Mouse (Mus musculus) left cerebral cortex, adult 2 months (tissue): ENCODE measurements at regions not wholly inside any gene's neighbourhood (a gene's known extent, or its start where the extent isn't known, plus 50 kb on each side); places are given as distances from the start of the nearest gene placed in this dataset.

Source experiments
- DNase-seq, 2 experiments: peaks; one replicate each; pipeline ENCODE4 v3.0.0; 2021 to 2022; ENCODE audit warnings: low spot score in 2 of 2, mixed read lengths in 1 of 2; ENCODE audit errors: extremely low spot score in 1 of 2
- H3K27ac ChIP-seq: fragments of 200-600 bp; 2 replicates; pipeline ENCODE4 v1.8.1; 2022
- H3K4me3 ChIP-seq: fragments of 200-600 bp; 2 replicates; pipeline ENCODE4 v1.8.1; 2022
- CTCF ChIP-seq: fragments of 200-600 bp; IDR thresholded peaks from 2 replicates; pipeline ENCODE4 v1.8.1; 2022; ENCODE audit warnings: antibody characterized with exemption, mild to moderate bottlenecking, moderate library complexity
- intact Hi-C: fragments of 180-260 bp; cut with DNase I; formaldehyde crosslinking; loops from one replicate; pipeline ENCODE4 v1.15.1; 2025

GRCm38 (mm10) chr10:37841842-37842241 is 703.1 kb upstream of the Marcks start:
- intact Hi-C loops = no loop called here
- DNase-seq = no peak
- no peak overlapping the region for H3K27ac ChIP-seq
- no peak for TF ChIP-seq CTCF
- no peak overlapping the region for H3K4me3 ChIP-seq

- Histone ChIP-seq H3K4me3 (no peak overlapping the region), H3K27ac (no peak overlapping the region)
- no peak for DNase-seq
- no peak for TF ChIP-seq CTCF
- intact Hi-C loops = no loop called here
Observed at GRCm38 (mm10) chr10:37837721-37838120, 699.0 kb upstream of the Marcks start.

GRCm38 (mm10) chr10:37813026-37813425 is 674.3 kb upstream of the Marcks start:
- no peak for TF ChIP-seq CTCF
- Histone ChIP-seq H3K27ac (no peak overlapping the region), H3K4me3 (no peak overlapping the region)
- intact Hi-C loops = no loop called here
- DNase-seq = no peak

- Histone ChIP-seq H3K4me3 (no peak overlapping the region), H3K27ac (no peak overlapping the region)
- intact Hi-C loops = no loop called here
- no peak for TF ChIP-seq CTCF
- peak in 1 of 2 experiments; percentile 11 for DNase-seq
Observed at GRCm38 (mm10) chr10:37812405-37812851, 673.7 kb upstream of the Marcks start.

- intact Hi-C loops = no loop called here
- H3K27ac ChIP-seq = no peak overlapping the region
Observed at GRCm38 (mm10) chr10:37811789-37812188, 673.1 kb upstream of the Marcks start.

GRCm38 (mm10) chr10:37803225-37803805 is 664.6 kb upstream of the Marcks start:
- Histone ChIP-seq H3K4me3 (no peak overlapping the region), H3K27ac (no peak overlapping the region)
- DNase-seq = no peak
- intact Hi-C loops = no loop called here
- TF ChIP-seq CTCF = no peak

More at GRCm38 (mm10) chr10:37811789-37812188, 673.1 kb upstream of the Marcks start:
- TF ChIP-seq CTCF = no peak
- H3K4me3 ChIP-seq = no peak overlapping the region
- no peak for DNase-seq

GRCm38 (mm10) chr10:37799397-37799796 is 660.7 kb upstream of the Marcks start:
- no peak for TF ChIP-seq CTCF
- Histone ChIP-seq H3K27ac (no peak overlapping the region), H3K4me3 (no peak overlapping the region)
- no peak for DNase-seq
- intact Hi-C loops = no loop called here

- Histone ChIP-seq H3K4me3 (no peak overlapping the region), H3K27ac (no peak overlapping the region)
- no peak for DNase-seq
- intact Hi-C loops = no loop called here
- TF ChIP-seq CTCF = no peak
Observed at GRCm38 (mm10) chr10:37798285-37798684, 659.6 kb upstream of the Marcks start.

GRCm38 (mm10) chr10:37797701-37798100 is 659.0 kb upstream of the Marcks start:
- no peak for TF ChIP-seq CTCF
- intact Hi-C loops = no loop called here
- Histone ChIP-seq H3K27ac (no peak overlapping the region), H3K4me3 (no peak overlapping the region)
- DNase-seq = no peak

- Histone ChIP-seq H3K27ac (no peak overlapping the region), H3K4me3 (no peak overlapping the region)
- no peak for DNase-seq
- TF ChIP-seq CTCF = peak; percentile 27
- intact Hi-C loops = loop anchor here (5.0 kb wide), 1 partner anchor 656 kb away; the partner anchor contains the start of gene Marcks
Observed at GRCm38 (mm10) chr10:37792878-37793277, 654.2 kb upstream of the Marcks start.

- no peak for TF ChIP-seq CTCF
- Histone ChIP-seq H3K4me3 (no peak overlapping the region), H3K27ac (no peak overlapping the region)
- intact Hi-C loops = no loop called here
- DNase-seq = no peak
Observed at GRCm38 (mm10) chr10:37788049-37788448, 649.3 kb upstream of the Marcks start.

- no peak overlapping the region for H3K27ac ChIP-seq
- intact Hi-C loops = no loop called here
Observed at GRCm38 (mm10) chr10:37779383-37780302, 640.9 kb upstream of the Marcks start.

More at GRCm38 (mm10) chr10:37779383-37780302, 640.9 kb upstream of the Marcks start:
- TF ChIP-seq CTCF = no peak
- DNase-seq = no peak
- no peak overlapping the region for H3K4me3 ChIP-seq
